Mouse (Mus musculus): ENCODE results near the gene Ffar2.

The Ffar2 gene

GRCm38 (mm10) chr7:30821532-30821931 lies 2.0 kb downstream of the Ffar2 start:
- no peak for DNase-seq (ENCODE audit: low read depth, low spot score)

GRCm38 (mm10) chr7:30820854-30821445 lies 2.6 kb downstream of the Ffar2 start:
- peak; percentile 29 for DNase-seq (ENCODE audit: low read depth, low spot score)

DNA sequence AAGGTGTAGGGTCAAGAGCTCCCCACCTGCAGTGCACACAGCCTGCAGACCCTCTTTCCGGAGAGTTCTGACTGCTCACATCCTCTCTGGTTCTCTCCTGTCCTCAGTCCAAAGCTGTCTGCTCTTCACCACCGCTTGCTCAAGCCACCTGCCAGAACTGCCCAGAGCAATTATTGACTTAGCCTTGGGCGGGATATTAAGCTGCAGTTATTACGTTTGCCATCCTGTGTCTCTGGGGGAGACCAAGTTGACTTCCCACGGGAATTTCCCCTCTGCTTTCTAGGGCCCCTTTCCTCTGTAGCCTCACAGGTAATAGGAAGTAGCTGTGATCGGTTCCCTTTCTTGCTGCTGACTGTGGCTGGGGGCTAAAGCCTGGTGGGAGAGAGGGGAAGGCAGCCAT lies 3.4 kb downstream of the Ffar2 start:
- DNase-seq (ENCODE audit: low read depth, low spot score): no peak

DNA sequence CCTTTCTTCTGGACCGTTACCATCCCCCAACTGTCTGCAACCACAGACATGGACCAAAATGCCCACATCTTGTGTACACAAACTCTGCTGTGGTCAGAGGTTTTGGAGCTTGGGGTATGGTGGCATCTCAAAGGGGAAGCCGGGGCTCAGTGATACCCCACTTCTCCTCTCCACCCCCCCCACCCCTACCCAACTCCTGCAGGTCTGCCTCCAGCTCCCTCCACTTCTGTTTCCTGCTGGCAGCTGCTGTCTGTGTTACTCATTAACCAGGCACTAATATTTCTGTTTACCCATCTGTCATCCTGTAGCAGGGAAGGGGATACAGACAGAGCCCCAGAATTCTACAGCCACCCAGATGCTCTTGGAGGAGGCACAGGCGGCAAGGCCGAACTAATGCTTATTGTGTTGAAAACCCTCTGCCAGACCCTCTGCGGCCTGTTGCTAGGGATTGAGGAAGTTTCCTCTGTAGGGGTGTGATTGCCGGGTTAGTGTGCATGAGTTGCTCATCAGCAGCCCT lies 11.2 kb downstream of the Ffar2 start:
- DNase-seq (ENCODE audit: low read depth, low spot score): no peak

DNA sequence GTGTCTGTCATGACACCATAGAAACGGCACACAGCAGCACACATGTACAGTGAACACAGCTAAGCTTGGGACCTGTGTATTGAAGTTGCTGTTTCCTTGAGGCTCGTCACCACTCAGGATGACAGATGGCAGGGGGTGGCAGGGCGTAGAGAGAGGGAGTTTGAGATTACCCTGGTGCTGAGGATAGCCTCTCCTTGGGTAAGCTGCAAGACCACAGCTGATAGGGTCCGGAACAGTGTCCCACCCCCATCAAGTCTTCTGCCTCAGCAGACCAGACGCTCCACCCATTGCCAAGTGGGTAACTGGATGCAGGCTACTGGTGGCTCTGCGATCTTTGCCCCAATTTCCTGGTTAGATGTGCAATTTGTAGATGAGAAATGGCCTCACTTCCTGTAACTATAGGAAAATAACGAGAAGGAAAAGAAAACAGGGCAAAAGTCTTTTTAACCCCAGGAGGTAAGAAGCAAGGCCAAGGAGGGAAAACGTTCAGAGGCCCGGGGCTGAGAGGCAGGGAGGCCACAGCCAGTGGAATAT lies 11.8 kb downstream of the Ffar2 start:
- DNase-seq (ENCODE audit: low read depth, low spot score): no peak

DNA sequence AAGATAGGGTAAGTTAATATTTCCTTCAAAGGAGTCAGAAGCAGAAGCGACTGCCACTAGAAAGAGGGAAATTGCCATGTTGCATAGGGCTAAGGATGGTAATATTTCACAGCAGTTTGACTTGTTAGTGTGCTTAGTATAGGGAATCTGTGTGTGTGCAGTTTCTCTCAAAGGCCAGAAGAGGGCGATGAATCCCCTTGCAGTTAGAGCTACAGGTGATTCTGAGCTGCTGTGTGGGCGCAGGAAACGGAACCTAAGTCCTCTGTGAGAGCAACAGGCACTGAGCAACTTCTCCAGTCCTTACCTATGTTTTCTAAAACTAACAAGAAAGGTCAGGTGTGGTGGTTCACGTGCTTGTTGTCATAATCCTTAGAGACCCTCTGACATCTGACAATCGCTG lies 13.3 kb downstream of the Ffar2 start:
- peak; percentile 41 for DNase-seq (ENCODE audit: low read depth, low spot score)

GRCm38 (mm10) chr7:30805924-30806323 lies 17.7 kb downstream of the Ffar2 start:
- peak; percentile 74 for DNase-seq (ENCODE audit: low read depth, low spot score)

- DNase-seq (ENCODE audit: low read depth, low spot score): no peak
These were observed 19.4 kb downstream of the Ffar2 start for GRCm38 (mm10) chr7:30804026-30804715.

DNA sequence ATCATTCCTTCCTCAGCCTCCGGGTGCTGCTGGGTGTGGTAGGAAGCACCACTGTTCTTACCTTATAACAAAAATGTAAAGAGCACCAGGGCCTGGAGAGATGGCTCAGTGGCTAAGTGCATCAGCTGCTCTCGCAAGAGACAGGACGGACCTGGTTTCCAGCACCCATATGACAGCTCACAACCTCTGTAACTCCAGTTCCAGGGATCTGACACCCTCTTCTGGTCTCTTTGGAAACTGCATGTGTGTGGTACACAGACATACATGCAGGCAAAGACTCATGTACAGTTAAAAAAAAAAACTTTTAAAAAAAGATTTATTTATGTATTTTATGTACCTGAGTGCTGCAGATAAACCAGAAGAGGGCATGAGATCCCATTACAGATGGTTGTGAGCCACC lies 20.3 kb downstream of the Ffar2 start:
- no peak for DNase-seq (ENCODE audit: low read depth, low spot score)

DNA sequence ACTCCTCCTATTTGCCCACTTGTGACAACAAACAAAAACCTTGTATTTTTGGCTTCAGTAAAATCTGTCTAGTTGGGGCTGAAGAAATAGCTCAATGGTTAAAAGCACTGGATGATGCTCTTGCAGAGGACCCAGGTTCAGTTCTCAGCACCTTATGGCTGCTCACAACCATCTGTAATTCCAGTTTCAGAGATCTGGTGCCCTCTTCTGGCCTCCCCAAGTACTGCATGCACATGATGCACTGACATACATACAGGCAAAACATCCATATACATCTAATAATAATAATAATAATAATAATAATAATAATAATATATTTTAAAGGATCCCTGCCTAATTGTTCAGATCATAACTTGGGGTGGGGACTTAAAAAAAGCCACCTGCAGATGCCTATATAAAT lies 22.9 kb downstream of the Ffar2 start:
- DNase-seq (ENCODE audit: low read depth, low spot score): peak; percentile 10

DNA sequence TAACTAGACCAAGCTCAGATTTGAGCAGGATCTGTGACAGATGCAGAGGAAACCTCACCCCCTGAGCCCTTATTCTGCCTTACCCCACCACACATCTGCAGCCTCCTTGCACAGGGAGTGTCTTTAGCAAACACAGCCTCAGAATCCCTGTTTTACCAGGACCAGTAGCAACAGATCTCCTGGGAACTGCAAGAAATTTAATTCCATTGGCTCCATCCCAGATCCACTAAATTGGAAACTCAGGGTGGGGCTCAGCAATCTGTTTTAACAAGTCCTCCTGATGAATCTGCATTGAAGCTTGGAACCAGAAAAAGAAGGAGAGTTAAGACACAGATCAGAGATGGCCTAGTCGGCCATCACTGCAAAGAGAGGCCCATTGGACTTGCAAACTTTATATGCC lies 26.8 kb downstream of the Ffar2 start:
- DNase-seq (ENCODE audit: low read depth, low spot score): no peak

DNA sequence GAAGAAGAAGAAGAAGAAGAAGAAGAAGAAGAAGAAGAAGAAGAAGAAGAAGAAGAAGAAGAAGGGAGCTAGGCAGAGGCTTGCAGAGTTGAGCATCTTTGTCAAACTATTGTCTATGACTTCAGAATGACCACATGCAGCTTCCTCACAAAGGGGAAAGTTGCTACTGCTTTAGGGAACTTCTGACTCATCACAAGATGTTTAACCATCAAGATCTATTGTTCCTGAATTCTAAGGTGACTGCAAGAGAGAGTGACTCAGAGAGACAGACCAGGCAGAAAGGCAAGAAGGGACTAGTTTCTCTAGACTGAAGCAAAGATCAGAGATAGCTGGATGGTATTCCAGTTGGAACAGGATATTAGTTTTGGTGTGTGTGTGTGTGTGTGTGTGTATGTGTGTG lies 28.7 kb downstream of the Ffar2 start:
- DNase-seq (ENCODE audit: low read depth, low spot score): no peak

- no peak for DNase-seq (ENCODE audit: low read depth, low spot score)
These were observed 31.7 kb downstream of the Ffar2 start for GRCm38 (mm10) chr7:30791921-30792320.

- no peak for DNase-seq (ENCODE audit: low read depth, low spot score)
These were observed 33.4 kb downstream of the Ffar2 start for GRCm38 (mm10) chr7:30790141-30790540.

DNA sequence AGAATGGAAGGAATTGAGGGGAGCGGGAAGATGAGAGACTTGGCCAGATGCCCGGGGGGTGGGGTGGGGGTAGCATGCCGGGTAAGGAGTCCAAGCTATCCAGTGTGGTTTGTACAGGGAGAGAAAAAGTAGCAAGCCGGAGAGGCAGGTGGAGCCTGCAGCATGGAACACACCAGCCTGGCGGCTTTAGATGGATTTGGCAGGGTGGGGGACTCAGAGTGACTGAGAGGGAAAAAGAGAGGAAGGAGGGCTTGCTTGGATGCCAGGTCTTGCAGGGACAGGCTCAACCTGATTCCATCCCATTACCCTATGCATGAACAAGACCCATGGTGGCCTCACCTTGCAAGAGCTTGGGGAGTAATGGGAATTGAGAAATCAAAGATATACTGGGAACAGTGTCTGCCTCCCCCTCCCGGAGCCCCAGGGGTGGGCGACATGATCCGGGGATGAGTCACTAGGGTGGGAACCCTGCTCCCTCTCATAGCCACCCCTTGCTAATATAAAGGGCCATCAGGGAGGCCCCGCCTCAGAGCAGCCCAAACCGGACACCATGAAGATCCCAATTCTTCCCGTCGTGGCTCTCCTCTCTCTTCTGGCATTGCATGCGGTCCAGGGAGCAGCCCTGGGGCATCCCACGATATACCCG lies 36.1 kb downstream of the Ffar2 start, which contains the start of gene Krtdap:
Krtdap (plus strand) TSS at position 520 of the 646 bp plus-strand sequence.
- no peak for DNase-seq (ENCODE audit: low read depth, low spot score)

GRCm38 (mm10) chr7:30785721-30786546 lies 37.6 kb downstream of the Ffar2 start:
- no peak for DNase-seq (ENCODE audit: low read depth, low spot score)

DNA sequence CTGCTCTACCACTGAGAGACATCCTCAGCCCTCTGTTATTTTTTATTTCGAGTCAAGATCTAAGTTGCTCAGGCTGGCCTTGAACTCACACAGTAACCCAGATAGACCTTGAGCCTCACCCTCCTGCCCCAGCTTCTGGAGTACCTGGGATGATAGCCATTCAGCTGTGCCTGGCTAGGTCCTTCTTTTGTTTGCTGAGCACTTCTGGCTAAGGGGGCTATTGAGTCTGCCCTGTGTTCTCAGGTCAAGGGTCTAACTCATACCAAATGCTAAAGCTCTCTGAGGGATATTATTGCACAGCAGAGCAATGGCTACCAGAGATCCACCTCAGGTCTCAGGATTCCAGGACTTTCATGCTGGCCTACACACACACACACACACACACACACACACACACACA lies 38.4 kb downstream of the Ffar2 start:
- DNase-seq (ENCODE audit: low read depth, low spot score): no peak

GRCm38 (mm10) chr7:30782658-30783057 lies 40.9 kb downstream of the Ffar2 start:
- no peak for DNase-seq (ENCODE audit: low read depth, low spot score)

- DNase-seq (ENCODE audit: low read depth, low spot score): peak; percentile 66
These were observed 41.8 kb downstream of the Ffar2 start for GRCm38 (mm10) chr7:30781792-30782191.

- no peak for DNase-seq (ENCODE audit: low read depth, low spot score)
These were observed 45.7 kb downstream of the Ffar2 start for GRCm38 (mm10) chr7:30777911-30778310.

- DNase-seq (ENCODE audit: low read depth, low spot score): no peak
These were observed 46.4 kb downstream of the Ffar2 start for GRCm38 (mm10) chr7:30777081-30777579.
